Mouse (Mus musculus): ENCODE results near the gene Cntfr.

- TF ChIP-seq EP300 (IDR thresholded peaks at IDR 0.05) (no peak), CTCF (IDR thresholded peaks at IDR 0.05) (no peak)
These were observed 17.6 kb downstream of the Cntfr start for GRCm38 (mm10) chr4:41679291-41679690.
